Mouse (Mus musculus) neutrophil, adult 5-6 weeks (primary cell): ENCODE results near the gene Ackr2. TPM values are rescaled to one million over a fixed set of nuclear protein-coding genes. Genes with fewer than 3 reads are reported as not detected.

Experiments
- ATAC-seq: fragments of 151-379, 151-347 bp; 2 replicates; pipeline ENCODE4 v1.8.0; 2017; ENCODE audit warnings: mild to moderate bottlenecking, moderate TSS enrichment; ENCODE audit not compliant: insufficient number of reproducible peaks, poor library complexity, low FRiP score, severe bottlenecking; ENCODE audit errors: extremely low read depth
- total RNA-seq: library from RNA; stranded (forward); fragments of 200-1000 nt; gene quantifications from 2 replicates; pipeline ENCODE4 v1.2.3, GENCODE M21; 2017

Ackr2 gene
- total RNA-seq, 1 experiment from 2014 or later: 4.5 TPM

GRCm38 (mm10) chr9:121889927-121890440, 8.2 kb upstream of the Ackr2 start:
- ATAC-seq: no peak

DNA sequence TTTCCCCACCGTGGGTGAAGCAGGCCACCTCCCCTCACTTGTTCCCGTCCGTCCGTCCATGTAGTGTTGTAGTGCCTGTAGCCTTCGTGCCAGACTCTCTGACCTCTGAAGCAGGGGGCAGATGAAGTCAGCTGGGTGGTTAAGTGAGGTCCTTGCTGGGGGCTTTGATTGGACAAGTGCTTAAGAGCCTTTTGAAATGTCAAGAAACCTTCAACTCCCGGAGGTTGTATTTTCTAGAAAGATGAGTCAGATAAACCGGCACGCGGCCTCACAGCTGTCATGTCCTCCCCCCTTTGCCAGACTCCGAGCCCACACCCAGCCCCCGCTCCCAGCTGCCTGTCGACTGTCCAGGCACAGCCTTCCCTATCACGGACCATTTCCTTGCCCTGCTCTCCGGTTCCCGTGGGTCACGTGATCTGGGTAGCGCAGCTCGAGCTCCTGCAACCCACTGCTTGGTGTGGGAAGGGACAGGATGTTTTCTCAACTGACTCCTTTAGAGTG, 7.7 kb upstream of the Ackr2 start:
- no peak for ATAC-seq

DNA sequence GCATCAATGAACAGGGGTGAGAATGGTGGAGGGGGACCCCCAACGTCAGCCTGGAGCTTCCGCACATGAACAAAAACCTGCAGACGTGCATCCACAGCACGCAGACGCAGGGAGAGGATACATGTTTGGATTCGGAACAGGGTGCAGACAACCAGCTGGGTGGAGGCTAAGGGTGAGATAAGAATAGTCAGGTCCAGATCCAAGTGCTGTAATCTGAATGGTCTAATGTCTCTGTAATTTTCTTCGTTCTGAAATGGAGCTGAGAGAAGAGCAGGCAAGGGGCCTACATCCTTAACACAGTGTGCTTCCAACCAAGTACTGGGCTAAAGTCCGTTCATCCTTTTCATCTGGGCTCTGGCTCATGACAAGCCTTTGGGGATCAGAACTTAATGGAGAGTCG, 6.9 kb upstream of the Ackr2 start:
- ATAC-seq: no peak

GRCm38 (mm10) chr9:121892057-121892687, 6.0 kb upstream of the Ackr2 start:
- no peak for ATAC-seq

DNA sequence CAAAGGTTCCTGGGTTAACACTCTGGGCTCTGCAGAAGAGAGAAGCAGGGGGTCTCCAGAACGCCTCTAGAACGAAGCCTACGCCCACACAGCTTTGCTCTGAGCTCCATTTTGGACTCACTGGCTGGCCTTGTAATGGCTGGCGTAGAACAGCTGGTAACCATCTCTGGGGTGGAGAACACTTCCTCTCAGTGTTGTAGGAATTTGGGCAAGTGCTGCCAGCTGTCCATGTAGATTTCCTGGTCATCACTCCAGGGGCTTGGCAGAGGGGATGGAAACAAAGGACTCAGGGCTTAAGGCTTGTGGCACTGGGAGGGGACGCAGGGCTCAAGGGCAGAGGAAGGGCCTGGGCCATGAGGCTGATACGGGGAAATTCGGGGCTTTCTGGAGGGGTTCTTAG, 3.7 kb upstream of the Ackr2 start:
- no peak for ATAC-seq

DNA sequence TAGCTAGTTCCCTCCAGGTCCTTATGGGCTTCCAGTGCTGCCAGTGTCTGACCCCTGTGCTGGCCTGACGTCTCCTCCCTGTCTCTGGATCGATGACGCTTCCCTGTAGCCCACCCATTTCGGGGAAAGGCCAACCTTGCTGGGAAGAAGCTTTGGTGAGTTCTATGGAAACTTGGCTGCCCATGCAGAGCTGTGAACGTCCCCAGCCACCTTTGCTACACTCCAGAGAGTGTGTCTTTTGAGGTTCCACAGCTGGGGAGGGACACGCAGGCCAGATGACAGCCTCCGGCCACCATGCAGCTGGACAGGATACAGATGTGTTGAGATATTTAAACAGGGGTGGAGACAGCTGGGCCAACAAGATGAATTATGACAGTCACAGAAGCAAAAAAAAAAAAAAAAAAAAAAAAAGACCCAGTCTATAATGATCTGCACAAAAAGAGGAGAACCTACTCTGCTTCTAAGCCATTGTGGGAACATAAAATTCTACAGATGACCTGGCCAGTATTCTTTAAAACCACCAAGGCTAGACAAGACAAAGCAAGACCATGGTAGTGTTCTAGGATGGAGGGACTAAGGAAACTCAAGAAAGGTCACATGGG, 2.7 kb upstream of the Ackr2 start:
- no peak for ATAC-seq

DNA sequence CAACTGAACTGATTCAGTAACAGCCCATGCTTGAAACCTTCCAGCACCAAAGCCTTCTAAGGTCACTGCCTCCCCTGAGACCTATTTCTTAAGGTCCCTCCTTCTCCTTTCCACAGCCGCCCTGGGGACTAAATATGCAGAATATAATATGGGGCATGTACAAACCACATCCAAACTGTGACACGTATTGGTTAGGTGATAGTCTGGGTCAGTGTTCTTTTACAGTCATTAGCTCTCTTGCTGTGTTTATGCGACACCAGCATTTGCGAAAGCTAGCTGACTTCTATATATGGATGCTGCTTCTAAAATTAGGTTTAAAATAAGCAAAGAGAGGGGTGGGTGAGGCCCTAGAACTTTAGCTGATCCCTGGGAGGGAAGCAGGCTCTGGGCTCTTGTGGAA, 1.3 kb upstream of the Ackr2 start:
- ATAC-seq: peak; percentile 2; the same call in 1 of the 2 replicates

DNA sequence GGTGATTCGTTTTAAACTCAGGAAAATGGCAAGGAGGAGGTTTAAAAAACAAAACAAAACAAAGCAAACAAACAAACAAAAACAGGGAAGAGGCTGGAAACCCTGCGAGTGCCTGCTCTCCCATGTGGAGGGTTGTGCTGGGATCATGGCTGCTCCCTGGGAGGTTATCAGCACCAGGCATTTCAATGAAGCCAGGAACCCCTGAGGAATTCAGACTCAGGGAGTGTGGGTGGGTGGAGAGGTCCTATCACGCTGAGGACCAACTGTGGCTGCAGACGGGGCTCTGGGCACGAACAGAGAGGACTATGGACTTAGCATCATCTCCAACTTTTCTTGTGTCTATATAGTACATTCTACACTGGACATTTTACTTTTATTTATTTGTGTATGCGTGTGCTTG, 1.2 kb downstream of the Ackr2 start:
- no peak for ATAC-seq

- ATAC-seq: no peak
These were observed 2.2 kb downstream of the Ackr2 start for GRCm38 (mm10) chr9:121900282-121900855.

DNA sequence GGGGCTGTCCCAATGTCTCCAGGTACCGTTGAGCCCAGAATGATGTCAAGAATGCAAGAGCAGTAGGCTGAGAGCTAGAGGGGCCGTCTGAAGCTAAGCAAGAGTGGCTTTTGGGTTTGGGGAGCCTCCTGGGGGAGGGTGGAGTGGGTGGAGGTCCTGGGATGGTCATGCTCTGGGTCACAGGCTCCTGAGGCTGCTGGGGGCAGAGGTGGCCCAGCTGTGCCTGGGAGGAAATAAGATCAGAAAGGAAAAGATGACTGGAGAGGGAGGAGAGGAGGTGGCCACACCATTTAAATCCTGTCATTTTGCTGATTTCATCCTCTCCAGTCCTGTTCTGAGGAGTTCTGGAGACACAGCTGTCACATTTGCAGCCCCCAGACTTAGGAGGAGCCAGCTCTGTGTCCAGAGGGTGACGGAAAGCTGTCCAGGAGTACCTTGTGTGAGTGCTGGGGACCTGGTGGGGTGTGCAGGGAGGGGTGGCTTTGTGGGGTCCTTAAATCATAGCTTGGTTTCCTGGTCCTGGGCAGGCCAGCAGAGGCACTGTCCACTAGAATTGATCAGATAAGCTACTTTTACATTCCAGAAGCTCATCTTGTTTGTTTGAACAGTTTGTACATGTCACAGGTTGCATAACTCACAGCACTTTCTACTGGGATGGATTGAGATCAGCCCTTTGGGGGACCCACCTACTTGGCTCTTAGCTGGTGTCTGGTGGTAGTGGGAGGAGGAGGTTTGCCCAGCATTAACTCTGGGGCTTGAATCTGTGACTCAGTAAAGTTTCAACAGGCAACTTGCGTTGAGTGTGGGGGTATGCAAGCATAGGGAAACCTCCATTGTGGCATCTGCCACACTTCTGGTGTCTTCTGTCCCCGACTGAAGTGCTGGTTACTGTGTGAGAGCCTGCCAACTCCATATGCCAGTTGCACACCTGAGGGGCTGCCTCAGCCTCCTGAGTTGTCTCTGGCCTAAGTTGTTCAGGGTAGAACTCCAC, 3.9 kb downstream of the Ackr2 start:
- ATAC-seq: no peak

- ATAC-seq: no peak
These were observed 5.5 kb downstream of the Ackr2 start for GRCm38 (mm10) chr9:121903476-121904305.

DNA sequence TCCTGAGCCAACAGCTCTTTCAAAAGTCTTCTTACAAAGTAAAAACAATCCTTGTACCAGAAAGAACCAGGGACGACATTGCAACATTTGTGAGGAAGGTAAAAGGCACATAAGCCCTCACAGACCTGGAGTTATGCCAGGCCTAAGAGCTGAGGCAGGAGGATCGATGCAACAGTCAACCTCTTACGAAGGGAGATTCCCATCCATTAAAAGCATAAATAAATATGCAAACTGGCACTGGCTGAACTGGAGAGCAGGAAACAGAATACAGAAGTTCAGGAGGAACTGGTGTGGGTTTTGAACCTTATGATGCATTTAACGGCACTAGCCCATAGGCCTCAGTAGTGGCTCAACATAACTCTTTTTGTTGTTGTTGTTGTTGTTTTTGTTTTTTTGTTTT, 6.2 kb downstream of the Ackr2 start:
- ATAC-seq: no peak

- no peak for ATAC-seq
These were observed 6.8 kb downstream of the Ackr2 start for GRCm38 (mm10) chr9:121904946-121905345.

DNA sequence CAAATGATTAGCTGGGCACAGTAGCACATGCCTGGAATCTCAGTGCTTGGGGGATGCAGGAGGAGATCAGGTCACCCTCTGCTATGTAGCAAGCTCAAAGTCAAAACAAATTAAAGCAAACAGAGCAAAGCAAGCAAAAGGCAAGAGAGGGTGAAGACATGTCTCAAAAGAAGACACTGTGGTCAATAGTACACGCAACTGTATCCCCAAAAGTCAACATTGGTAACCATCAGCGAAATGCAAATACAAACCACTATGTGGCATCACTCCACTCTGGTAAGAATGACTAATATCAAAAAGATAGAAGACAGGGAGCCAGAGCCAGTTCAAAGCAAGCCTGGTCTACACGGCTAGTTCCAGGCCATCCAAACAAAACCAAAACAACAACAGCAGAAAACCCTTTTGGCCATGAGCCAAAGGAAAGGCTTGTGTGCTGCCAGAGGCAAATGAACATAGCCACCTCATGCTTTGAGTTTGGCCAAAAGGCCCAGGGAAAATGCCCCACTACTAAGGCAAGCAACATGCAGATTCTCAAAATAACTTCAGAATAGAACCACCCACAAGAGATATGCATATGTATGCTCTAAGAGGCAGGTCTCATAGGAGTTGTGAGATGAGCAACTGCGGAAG, 7.5 kb downstream of the Ackr2 start:
- ATAC-seq: no peak

DNA sequence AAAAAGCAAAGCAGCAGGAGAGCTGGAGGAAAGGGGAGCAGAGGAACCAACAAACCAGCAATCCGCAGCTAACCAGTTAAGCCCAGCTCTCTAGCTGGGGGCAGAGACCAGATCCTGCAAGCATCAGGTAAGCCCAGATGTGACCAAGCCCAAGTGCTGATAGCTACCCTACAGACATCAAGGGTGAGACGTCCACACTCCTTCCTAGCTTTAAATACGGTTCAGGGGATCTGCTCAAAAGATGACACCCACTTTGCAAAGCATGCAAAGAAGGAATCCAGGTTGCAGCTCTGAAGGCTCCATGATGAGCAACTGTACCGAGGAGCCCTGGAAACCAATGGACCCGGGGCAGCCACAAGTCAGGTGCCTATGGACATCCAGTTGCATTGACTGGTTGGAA, 8.3 kb downstream of the Ackr2 start:
- no peak for ATAC-seq

- no peak for ATAC-seq
These were observed 9.4 kb downstream of the Ackr2 start for GRCm38 (mm10) chr9:121907356-121908070.

DNA sequence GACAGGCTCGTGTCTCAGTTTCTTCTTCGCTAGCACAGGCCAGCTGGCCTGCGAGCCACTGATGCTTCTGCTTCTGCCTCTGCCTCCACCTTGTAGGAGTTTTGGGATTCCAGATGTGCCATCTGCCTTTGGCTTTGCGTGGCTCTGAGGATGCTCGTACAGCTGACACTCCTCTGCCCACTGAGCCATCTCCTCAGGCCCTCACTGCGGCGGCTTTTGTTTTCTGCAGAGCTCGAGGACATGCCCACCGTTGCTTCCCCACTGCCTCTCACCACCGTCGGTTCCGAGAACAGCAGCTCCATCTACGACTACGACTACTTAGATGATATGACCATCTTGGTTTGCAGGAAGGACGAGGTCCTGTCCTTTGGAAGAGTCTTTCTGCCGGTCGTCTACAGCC, 10.2 kb downstream of the Ackr2 start:
- ATAC-seq: no peak
